Mouse (Mus musculus): ENCODE results near the gene Snrpe. TPM values are rescaled to one million over a fixed set of nuclear protein-coding genes. Genes with fewer than 3 reads are reported as not detected.
A peak's percentile ranks its signal among the peaks of the same experiment; 100 is the strongest.

Snrpe gene
- polyA plus RNA-seq (2014; fragmentation: Nextera tagmentation; extraction: Ambion mirVana): 911 and 951 TPM in 2 replicates

- Histone ChIP-seq H3K4me1 (ENCODE audit: control insufficient read depth, insufficient read depth, low read length) (0 out of 2 replicates have a peak, but pooled peaks cover 2% of the 10 kb centered on the region), H3K27me3 (ENCODE audit: control insufficient read depth, insufficient read depth, low read length) (no peaks in the 10 kb centered on the region), H3K4me2 (ENCODE audit: low read depth, severe bottlenecking) (peak within 1 kb of the TSS; percentile 65), H3K4me3 (ENCODE audit: low read depth, low read length) (peak within 1 kb of the TSS; percentile 90), H3K9me3 (ENCODE audit: control insufficient read depth, low read length) (no peaks in the 10 kb centered on the region), H3K9ac (ENCODE audit: low read length) (peak within 1 kb of the TSS; percentile 84), H3K27ac (replicated peaks; ENCODE audit: low read depth, low read length) (peak within 1 kb of the TSS; percentile 87; the same call in 1 of the 2 replicates), H3K36me3 (ENCODE audit: control insufficient read depth, insufficient read depth, low read length) (peaks cover 18% of the 10 kb centered on the region)
- under 1% methylated on average over 73 of the region's 73 CpGs for WGBS
- DNase-seq (ENCODE audit: low spot score): peak; percentile 100
- ATAC-seq (ENCODE audit: insufficient number of reproducible peaks, low FRiP score, low TSS enrichment, low read depth): peak; percentile 94
These were observed at the start of gene Snrpe for GRCm38 (mm10) chr1:133609771-133610502. Snrpe (minus strand) TSS chr1:133610291.

DNA sequence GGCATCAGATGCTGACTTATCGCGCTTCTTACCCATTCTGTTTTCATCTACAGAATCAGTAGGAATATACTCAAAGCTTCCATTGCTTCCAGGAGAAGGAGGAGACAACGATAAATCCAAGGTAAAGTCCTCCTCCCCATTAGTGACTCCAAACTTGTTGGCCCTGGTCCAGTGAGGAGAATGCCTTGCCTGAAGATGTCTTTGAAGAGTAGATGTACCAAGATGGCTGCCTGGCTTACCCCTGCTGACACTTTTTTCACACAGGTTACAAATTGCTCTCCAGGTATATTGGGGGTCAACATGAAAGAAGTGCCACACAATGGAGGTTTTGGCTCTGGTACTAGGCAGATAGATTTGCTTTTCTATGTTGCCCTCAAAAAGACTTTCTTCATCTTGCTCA is 48.8 kb upstream of the Snrpe start:
- Histone ChIP-seq H3K9ac (ENCODE audit: low read length) (no peak overlapping the region), H3K27ac (replicated peaks; ENCODE audit: low read depth, low read length) (no peak overlapping the region), H3K4me2 (ENCODE audit: low read depth, severe bottlenecking) (no peak overlapping the region), H3K4me1 (ENCODE audit: control insufficient read depth, insufficient read depth, low read length) (peaks cover 15% of the 10 kb centered on the region; the same call in 1 of the 2 replicates), H3K4me3 (ENCODE audit: low read depth, low read length) (no peak overlapping the region), H3K27me3 (ENCODE audit: control insufficient read depth, insufficient read depth, low read length) (no peaks in the 10 kb centered on the region), H3K9me3 (ENCODE audit: control insufficient read depth, low read length) (no peaks in the 10 kb centered on the region), H3K36me3 (ENCODE audit: control insufficient read depth, insufficient read depth, low read length) (0 out of 2 replicates have a peak, but pooled peaks cover 2% of the 10 kb centered on the region)
- ATAC-seq (ENCODE audit: insufficient number of reproducible peaks, low FRiP score, low TSS enrichment, low read depth) (no peak), DNase-seq (ENCODE audit: low spot score) (no peak)
- 93% methylated on average over 3 of the region's 3 CpGs for WGBS

DNA sequence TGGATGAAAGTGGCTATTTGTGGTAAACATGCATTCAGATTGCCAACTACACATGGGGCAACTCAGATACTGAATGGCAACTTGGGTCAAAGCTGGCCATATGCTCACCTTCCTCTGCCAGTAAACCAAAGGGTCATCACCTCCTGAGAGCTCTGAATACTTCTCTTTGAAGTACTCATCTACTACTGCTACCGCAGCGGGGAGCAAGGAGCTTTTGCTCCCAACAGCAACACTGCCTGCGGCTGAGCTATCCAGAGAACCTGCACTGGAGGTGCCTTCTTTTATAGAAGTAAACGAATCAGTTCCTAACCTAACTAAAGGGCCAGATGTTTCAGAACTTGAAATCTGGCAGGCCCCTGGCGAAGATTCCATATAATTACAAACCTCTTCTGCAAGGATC is 46.7 kb upstream of the Snrpe start:
- H3K27me3 ChIP-seq (ENCODE audit: control insufficient read depth, insufficient read depth, low read length): no peaks in the 10 kb centered on the region
- ATAC-seq (ENCODE audit: insufficient number of reproducible peaks, low FRiP score, low TSS enrichment, low read depth): no peak
- peaks cover 15% of the 10 kb centered on the region; the same call in 1 of the 2 replicates for H3K4me1 ChIP-seq (ENCODE audit: control insufficient read depth, insufficient read depth, low read length)
- DNase-seq (ENCODE audit: low spot score): no peak
- no peak overlapping the region for H3K4me3 ChIP-seq (ENCODE audit: low read depth, low read length)
- H3K27ac ChIP-seq (replicated peaks; ENCODE audit: low read depth, low read length): no peak overlapping the region
- WGBS: 26% methylated on average over 5 of the region's 5 CpGs
- H3K4me2 ChIP-seq (ENCODE audit: low read depth, severe bottlenecking): no peak overlapping the region
- no peaks in the 10 kb centered on the region for H3K9me3 ChIP-seq (ENCODE audit: control insufficient read depth, low read length)
- H3K36me3 ChIP-seq (ENCODE audit: control insufficient read depth, insufficient read depth, low read length): 0 out of 2 replicates have a peak, but pooled peaks cover 2% of the 10 kb centered on the region
- no peak overlapping the region for H3K9ac ChIP-seq (ENCODE audit: low read length)

GRCm38 (mm10) chr1:133653033-133653432 is 42.9 kb upstream of the Snrpe start:
- Histone ChIP-seq H3K27ac (replicated peaks; ENCODE audit: low read depth, low read length) (no peak overlapping the region), H3K9me3 (ENCODE audit: control insufficient read depth, low read length) (no peaks in the 10 kb centered on the region), H3K27me3 (ENCODE audit: control insufficient read depth, insufficient read depth, low read length) (no peaks in the 10 kb centered on the region), H3K4me3 (ENCODE audit: low read depth, low read length) (no peak overlapping the region), H3K9ac (ENCODE audit: low read length) (no peak overlapping the region), H3K4me2 (ENCODE audit: low read depth, severe bottlenecking) (no peak overlapping the region), H3K36me3 (ENCODE audit: control insufficient read depth, insufficient read depth, low read length) (peaks cover 2% of the 10 kb centered on the region; the same call in 1 of the 2 replicates), H3K4me1 (ENCODE audit: control insufficient read depth, insufficient read depth, low read length) (0 out of 2 replicates have a peak, but pooled peaks cover 2% of the 10 kb centered on the region)
- WGBS: 96% methylated on average over 1 of the region's 1 CpGs
- DNase-seq (ENCODE audit: low spot score): no peak
- ATAC-seq (ENCODE audit: insufficient number of reproducible peaks, low FRiP score, low TSS enrichment, low read depth): no peak

DNA sequence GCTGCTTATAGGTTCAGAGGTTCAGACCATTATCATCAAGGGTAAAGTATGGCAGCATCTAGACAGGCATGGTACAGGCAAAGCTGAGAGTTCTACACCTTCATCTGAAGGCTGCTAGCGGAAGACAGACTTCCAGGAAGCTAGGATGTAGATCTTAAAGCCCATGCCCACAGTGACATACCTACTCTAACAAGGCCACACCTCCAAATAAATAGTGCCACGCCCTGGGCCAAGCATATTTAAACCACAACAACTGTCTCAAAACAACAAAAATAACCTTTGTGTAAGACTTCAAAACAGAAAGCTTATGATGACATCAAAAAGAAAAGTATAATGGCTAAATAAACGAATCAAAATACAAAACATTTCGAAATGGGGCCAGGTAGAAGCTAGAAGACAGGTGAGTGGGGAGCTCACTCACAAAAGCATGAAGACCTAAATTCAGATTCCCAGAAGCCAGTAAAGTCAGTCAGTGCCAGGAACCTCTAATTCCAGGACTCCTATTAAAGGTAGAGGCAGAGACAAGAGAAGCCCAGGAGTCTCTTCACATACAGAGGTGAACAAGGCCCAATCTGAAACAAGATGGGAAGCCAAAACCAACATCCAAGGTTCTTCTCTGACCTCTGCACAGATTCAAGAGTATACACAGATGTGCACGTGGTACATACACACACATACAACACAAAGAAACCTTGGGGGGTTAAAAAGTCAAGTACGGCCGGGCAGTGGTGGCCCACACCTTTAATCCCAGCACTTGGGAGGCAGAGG is 40.4 kb upstream of the Snrpe start:
- H3K27me3 ChIP-seq (ENCODE audit: control insufficient read depth, insufficient read depth, low read length): no peaks in the 10 kb centered on the region
- no peak overlapping the region for H3K27ac ChIP-seq (replicated peaks; ENCODE audit: low read depth, low read length)

DNA sequence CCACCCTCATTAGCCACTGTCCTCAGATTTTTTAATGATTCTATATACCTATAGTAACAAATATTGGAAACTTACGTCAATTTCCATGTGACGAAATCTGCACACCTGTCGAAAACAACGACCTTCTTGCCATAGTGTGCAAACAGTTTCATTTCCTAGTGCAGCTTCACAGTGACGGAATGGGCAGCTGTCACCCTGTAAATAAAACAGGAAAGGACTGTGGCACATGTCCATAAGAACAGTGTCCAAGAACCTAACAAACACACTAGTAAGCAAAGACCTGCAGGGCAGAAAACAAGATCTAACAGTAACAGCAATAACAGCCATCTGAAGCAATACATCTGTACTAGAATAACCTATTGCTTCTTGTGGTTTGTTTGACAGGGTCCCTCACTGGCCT is 35.6 kb upstream of the Snrpe start:
- Histone ChIP-seq H3K36me3 (ENCODE audit: control insufficient read depth, insufficient read depth, low read length) (peaks cover 28% of the 10 kb centered on the region), H3K4me1 (ENCODE audit: control insufficient read depth, insufficient read depth, low read length) (no peaks in the 10 kb centered on the region), H3K27me3 (ENCODE audit: control insufficient read depth, insufficient read depth, low read length) (no peaks in the 10 kb centered on the region), H3K9ac (ENCODE audit: low read length) (no peak overlapping the region), H3K9me3 (ENCODE audit: control insufficient read depth, low read length) (no peaks in the 10 kb centered on the region), H3K4me3 (ENCODE audit: low read depth, low read length) (no peak overlapping the region), H3K27ac (replicated peaks; ENCODE audit: low read depth, low read length) (no peak overlapping the region), H3K4me2 (ENCODE audit: low read depth, severe bottlenecking) (no peak overlapping the region)
- 93% methylated on average over 5 of the region's 5 CpGs for WGBS
- no peak for DNase-seq (ENCODE audit: low spot score)
- ATAC-seq (ENCODE audit: insufficient number of reproducible peaks, low FRiP score, low TSS enrichment, low read depth): no peak

More for the DNA sequence above, 40.4 kb upstream of the Snrpe start:
- peaks cover 10% of the 10 kb centered on the region for H3K36me3 ChIP-seq (ENCODE audit: control insufficient read depth, insufficient read depth, low read length)
- H3K9me3 ChIP-seq (ENCODE audit: control insufficient read depth, low read length): no peaks in the 10 kb centered on the region
- 94% methylated on average over 7 of the region's 7 CpGs for WGBS
- H3K4me3 ChIP-seq (ENCODE audit: low read depth, low read length): no peak overlapping the region
- no peaks in the 10 kb centered on the region for H3K4me1 ChIP-seq (ENCODE audit: control insufficient read depth, insufficient read depth, low read length)
- DNase-seq (ENCODE audit: low spot score) (no peak), ATAC-seq (ENCODE audit: insufficient number of reproducible peaks, low FRiP score, low TSS enrichment, low read depth) (no peak)
- H3K4me2 ChIP-seq (ENCODE audit: low read depth, severe bottlenecking): no peak overlapping the region
- H3K9ac ChIP-seq (ENCODE audit: low read length): no peak overlapping the region

GRCm38 (mm10) chr1:133641163-133641562 is 31.1 kb upstream of the Snrpe start:
- H3K4me3 ChIP-seq (ENCODE audit: low read depth, low read length): no peak overlapping the region
- no peak for DNase-seq (ENCODE audit: low spot score)
- H3K27ac ChIP-seq (replicated peaks; ENCODE audit: low read depth, low read length): no peak overlapping the region
- H3K4me2 ChIP-seq (ENCODE audit: low read depth, severe bottlenecking): no peak overlapping the region
- peaks cover 44% of the 10 kb centered on the region for H3K36me3 ChIP-seq (ENCODE audit: control insufficient read depth, insufficient read depth, low read length)
- ATAC-seq (ENCODE audit: insufficient number of reproducible peaks, low FRiP score, low TSS enrichment, low read depth): no peak
- no peaks in the 10 kb centered on the region for H3K27me3 ChIP-seq (ENCODE audit: control insufficient read depth, insufficient read depth, low read length)
- no peaks in the 10 kb centered on the region for H3K4me1 ChIP-seq (ENCODE audit: control insufficient read depth, insufficient read depth, low read length)
- 95% methylated on average over 2 of the region's 2 CpGs for WGBS
- no peaks in the 10 kb centered on the region for H3K9me3 ChIP-seq (ENCODE audit: control insufficient read depth, low read length)
- H3K9ac ChIP-seq (ENCODE audit: low read length): no peak overlapping the region

DNA sequence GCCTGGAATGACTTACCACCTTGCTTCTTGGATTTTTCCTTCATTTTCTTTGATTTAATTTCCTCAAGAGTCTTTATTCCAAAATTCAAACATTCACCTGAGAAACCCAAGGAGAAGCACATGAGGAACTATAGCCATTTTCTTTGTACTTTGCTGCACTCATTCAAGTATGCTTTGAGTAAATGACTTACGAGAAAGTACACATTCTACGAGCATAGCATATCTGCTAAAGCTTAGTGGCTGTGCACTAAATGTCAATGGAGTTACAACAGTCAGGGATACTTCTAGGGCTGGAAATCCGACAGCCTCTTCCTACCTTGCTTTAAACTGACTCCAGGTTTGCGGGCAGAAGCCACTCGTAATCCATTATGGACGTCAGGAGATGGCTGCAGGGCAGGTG is 28.4 kb upstream of the Snrpe start:
- H3K9me3 ChIP-seq (ENCODE audit: control insufficient read depth, low read length): no peaks in the 10 kb centered on the region
- no peak overlapping the region for H3K4me2 ChIP-seq (ENCODE audit: low read depth, severe bottlenecking)
- no peak for DNase-seq (ENCODE audit: low spot score)
- H3K36me3 ChIP-seq (ENCODE audit: control insufficient read depth, insufficient read depth, low read length): peaks cover 30% of the 10 kb centered on the region
- no peak overlapping the region for H3K9ac ChIP-seq (ENCODE audit: low read length)
- no peak overlapping the region for H3K27ac ChIP-seq (replicated peaks; ENCODE audit: low read depth, low read length)
- no peak for ATAC-seq (ENCODE audit: insufficient number of reproducible peaks, low FRiP score, low TSS enrichment, low read depth)
- H3K4me3 ChIP-seq (ENCODE audit: low read depth, low read length): no peak overlapping the region
- 86% methylated on average over 6 of the region's 6 CpGs for WGBS
- no peaks in the 10 kb centered on the region for H3K4me1 ChIP-seq (ENCODE audit: control insufficient read depth, insufficient read depth, low read length)
- no peaks in the 10 kb centered on the region for H3K27me3 ChIP-seq (ENCODE audit: control insufficient read depth, insufficient read depth, low read length)
